Mouse (Mus musculus): ENCODE measurements around the gene Sf1.
A peak's percentile ranks its signal among the peaks of the same experiment; 100 is the strongest.

Gene Sf1

DNA sequence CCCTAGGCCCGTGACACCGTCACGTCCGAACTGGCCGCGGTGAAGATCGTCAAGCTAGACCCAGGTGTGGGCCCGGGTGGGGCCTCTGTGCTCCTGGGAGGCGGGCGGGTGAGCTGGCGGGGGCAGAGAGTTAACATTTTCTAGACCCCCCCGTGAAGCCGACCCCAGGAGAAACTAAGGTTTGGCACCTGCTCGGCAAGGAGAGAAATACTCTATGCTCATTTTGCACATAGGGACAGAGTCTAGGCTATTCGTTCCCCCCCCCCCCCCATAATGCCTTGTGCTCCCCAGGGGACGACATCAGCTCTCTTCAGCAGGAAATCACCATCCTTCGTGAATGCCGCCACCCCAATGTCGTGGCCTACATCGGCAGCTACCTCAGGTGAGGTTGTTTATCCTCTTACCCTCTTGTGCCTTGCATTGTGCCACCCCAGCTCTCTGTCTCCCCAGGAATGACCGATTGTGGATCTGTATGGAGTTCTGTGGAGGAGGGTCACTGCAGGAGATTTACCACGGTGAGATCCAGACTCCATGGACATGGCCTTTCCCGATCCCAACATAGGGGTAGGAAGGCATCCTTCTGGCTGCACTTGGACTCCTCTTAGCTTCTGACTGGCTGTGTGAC, 21.9 kb upstream of the Sf1 start:
- no peak for DNase-seq

DNA sequence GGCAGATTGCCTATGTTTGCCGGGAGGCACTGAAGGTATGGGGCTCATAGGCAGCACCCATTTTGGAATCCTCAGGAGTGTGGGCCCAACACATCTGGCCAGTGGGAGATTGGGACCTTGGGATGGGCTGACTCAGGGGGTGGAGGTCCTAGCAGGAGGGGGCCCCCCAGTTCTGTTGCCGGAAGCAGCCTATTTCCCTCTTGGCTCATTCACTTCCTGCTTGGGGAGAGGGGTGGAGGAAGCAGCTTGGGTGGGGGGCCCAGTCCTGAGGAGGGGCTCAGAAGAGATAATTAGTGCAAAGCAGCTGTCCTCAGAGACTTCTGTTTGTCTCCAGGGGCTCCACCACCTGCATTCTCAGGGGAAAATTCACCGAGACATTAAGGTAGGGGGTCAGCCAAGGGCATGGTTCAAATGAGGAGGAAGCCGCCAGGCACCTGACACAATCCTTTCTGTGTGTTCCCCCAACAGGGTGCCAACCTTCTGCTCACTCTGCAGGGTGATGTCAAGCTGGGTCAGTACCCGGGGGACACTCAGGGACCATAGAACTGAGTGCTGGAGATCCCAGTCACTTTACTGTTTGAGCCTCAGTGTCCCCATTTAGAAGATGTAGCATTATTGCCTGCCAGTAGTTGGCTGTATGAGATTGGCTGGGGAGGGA, 21.1 kb upstream of the Sf1 start:
- peak in 1 of 2 experiments; percentile 30 for DNase-seq

DNA sequence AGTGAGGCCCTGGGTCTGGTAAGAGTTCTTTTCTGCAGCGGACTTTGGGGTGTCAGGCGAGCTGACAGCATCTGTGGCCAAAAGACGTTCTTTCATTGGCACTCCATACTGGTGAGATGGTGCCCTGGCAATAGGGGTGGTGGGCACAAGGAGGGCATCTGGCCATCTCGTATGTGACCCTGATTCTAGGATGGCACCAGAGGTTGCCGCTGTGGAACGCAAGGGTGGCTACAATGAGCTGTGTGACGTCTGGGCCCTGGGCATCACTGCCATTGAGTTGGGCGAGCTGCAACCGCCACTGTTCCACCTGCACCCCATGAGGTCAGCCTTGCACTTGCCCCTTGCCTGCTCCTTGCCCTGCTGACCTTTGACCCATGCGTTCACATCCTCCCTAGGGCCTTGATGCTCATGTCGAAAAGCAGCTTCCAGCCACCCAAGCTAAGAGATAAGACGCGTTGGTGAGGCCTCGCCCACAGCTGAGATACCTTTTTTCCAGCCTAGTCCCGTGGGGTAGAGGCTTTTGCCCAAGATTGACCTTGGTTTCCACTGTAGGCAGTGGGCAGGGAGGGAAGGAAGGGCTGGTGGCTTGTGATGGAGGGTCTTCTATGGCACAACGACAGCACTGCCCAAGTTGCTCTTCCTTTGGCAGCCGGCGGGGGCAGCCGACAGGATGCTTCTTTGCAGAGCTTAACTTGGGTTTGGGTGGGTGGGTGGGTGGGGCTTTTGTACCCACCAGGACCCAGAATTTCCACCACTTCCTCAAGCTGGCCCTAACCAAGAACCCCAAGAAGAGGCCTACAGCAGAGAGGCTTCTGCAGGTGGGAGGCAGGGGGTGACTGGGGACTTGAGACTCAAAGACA, 20.2 kb upstream of the Sf1 start:
- DNase-seq, result peak in 1 of 2 experiments; percentile 22

DNA sequence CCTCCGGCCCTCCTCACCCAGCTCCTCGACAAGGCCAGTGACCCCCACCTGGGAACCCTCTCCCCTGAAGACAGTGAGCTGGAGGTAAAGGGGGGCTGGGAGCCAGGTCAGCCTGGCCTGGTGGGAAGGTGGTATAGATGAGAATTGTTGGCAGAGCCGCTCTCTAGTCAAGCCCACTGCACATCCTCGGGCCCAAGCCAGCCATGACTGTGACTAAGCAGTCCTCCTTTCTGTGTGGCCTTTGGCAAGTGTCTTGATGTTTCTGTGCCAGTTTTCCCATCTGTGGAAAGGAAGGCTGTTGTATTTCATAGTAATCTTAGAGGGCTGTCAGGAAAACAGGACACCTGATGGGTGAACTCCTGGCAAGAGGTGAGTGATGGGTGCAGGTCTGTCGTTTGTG, 19.5 kb upstream of the Sf1 start:
- DNase-seq, result no peak

DNA sequence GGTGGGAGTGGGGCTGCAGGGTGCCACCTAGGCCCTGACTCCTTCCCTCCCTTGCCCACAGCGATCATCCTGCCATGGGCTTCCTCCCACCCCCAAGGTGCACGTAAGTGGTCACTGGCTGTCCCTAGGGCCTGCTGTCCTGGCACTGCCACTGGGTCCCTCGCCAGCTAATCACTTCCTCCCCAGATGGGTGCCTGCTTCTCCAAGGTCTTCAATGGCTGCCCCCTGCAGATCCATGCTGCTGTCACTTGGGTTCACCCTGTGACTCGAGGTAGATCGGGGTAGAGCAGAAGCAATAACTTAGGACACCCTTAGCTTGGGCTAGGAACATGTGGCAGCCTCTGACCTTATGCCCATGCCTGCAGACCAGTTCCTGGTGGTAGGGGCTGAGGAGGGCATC, 17.5 kb upstream of the Sf1 start:
- DNase-seq, result no peak

DNA sequence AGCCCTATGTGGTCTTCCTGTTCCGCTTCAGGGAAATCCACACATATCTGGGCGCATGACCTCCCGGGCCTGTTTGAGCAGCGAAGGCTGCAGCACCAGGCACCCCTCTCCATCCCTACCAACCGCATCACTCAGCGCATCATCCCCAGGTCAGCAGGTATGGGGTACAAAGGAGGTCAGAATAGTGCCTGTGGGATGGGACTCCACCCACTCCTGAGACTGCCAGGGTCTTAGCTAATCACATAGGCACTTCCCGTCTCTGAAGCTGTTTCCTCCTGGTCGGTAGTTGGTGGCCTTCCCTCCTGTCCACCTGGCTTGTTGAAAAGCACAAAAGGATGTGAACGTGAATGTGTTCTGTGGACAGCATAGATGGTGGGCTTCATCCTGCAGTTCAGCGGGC, 16.8 kb upstream of the Sf1 start:
- DNase-seq, result no peak

DNA sequence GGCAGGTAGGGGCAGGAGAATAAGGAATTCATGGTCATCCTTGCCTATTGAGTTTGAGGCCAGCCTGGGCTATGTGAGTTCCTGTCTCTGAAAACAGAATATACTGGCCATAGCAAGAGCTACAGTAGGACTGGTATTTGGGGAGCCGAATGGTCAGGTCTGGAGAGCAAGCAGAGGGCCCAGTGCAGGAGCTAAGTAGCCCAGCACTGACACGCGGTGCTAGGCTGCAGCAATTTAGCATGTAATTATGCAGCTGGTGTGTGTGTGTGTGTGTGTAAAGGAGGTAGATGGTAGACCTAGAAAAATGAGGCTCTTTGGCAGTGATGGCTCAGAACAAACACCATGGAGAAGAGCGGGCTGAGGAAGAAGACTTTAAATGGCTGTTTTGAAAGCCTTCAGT, 15.9 kb upstream of the Sf1 start:
- DNase-seq, result no peak

DNA sequence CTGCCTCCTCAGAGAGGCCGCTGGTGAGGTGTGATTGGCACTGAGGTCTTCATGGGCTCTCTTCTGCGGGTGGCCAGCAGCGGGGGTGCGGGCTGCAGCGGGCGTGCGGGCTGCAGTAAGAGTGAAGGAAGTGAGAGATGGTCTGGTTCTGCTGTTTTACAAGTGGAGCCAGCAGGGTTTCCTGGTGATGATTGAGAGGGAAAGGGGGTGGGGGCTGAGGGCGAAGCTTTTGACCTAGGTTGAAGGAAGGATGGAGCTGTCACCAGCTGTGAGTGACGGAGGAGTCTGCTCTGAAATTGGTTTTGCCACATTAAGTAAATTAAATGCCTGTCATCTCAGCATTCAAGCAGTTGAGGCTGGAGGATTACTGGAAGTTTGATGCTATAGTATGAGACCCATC, 14.8 kb upstream of the Sf1 start:
- DNase-seq, result no peak

DNA sequence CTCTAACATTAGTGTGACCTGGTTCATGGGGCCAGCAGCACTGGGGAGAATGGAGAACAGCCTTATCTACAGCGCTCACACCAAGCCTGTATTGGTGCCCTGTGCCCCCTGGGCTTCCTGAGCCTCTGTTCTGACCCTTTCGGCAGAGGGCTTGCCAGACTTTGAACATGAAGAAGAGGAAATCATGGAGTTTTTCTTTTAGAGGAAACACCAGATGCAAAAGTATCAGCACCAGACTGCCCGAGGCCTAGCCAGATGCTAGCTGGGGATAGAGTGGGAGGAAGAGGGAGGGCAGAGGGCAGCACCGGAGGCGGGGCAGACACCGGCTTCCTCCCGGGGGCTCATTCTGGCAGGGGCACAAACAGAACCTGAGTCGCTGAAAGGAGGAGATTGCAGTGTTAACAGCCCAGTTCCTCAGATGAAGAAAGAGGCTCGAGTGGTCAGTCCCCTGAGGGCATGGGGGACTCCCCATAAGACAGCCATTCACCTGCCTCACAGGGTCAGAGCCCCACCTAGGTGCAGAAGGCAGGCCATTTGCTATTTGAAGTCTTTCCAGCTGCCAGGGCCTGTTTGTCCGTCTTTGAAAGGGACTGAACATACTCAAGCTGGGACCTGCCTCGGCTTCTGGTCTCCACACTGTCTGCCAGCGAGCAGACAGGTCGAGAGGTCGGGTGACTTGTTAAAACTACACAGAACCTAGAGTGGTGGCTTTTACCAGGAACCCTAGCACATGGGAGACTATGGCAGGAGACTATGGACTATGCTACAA, 14.1 kb upstream of the Sf1 start:
- peak; percentile 55 to 64 for DNase-seq

DNA sequence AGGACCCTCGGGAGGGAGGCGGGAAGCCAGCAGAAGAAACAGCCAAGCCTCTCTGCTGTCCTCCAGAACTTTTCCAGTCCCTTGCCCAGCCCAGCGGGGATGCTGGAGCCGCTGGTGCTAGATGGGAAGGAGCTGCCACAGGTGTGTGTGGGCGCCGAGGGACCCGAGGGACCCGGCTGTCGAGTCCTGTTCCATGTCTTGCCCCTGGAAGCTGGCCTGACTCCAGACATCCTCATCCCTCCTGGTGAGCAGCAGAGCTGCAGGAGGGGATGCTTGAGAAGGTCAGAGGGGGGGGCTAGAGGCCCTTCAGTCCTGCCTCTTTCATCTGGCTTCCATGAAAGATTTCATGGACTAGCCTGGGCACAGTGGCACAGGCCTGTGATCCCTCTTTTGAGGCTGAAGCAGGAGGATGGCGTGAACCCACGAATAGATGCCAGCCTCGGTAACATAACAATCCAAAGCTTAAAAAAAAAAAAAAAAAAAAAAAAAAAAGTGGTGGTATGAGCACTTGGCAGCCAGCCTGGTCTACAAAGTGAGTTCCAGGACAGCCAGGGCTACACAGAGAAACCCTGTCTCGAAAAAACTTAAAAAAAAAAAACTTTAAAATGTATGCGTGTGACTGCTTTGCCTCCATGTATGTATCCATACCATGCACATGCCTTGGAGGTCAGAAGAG, 11.9 kb upstream of the Sf1 start:
- DNase-seq, result no peak

DNA sequence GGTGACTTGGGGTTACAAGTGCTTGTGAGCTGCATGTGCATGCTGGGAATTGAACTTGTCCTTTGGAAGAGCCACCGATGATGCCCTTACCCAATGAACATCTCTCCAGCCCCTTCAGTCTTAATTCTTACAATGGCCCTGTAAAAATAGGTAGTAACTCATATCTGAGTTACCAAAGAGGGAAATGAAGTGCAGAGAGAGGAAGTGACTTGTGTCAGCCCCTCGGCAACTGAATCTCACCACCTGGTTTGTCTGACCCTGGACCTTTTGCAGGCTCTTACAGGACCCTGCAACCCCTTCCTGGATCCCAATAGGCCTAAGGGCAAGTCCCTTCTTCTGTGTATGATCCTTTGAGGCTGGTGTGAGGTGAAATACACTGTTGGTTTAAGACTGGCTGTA, 11.4 kb upstream of the Sf1 start:
- no peak for DNase-seq

DNA sequence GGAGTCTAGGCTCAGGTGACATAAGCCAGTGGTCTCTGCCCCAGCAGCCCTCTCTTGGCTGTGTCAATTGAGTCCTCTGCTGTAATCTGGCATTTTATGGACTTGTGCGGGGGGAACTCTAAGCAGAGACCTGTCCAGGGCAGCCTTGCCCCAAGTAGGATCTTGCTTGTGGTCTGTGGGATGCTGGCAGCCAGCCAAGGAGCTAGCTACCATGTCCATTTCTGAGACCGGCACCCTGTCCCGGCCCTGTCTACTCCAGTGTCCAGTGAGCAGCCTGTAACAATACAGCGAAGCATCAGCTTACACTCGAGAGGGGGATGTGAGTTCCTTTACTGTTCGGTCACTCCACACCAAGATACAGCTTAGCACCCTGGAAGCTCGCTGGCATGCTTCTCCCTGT, 9.5 kb upstream of the Sf1 start:
- no peak for DNase-seq

DNA sequence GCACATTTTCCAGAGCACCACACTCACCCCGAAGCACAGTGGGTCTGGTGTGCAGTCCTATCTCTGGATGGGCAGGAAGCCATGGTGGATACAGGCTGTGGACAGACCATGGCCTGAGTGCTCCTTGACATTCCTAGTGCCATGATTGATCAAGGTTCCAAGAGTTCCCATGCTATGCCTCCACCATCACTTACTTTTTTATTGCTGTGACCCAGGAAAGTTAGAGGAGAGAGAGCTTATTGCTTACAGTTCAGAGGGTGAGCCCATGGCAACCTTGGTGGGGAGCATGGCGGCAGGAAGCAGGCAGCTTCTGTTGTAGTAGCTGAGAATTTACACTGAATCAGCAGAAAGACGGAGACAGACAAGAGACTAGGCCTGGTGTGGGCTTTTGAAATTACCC, 2.2 kb upstream of the Sf1 start:
- no peak for DNase-seq

DNA sequence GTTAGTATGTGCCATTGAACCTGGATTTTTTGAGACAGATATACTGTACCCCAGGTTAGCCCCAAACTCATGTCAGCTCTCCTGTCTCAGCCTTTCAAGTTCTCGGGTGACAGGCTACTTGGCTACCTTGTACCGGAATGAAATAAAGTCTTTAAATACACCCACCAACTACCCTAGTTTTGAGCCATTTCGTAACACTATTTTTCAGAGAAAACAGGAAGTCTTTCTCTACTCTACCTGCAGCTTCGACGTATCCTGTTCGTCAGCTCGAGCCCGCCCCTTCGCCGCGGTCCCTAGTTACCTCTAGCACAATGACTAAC, 439 bp upstream of the Sf1 start:
- no peak for DNase-seq

DNA sequence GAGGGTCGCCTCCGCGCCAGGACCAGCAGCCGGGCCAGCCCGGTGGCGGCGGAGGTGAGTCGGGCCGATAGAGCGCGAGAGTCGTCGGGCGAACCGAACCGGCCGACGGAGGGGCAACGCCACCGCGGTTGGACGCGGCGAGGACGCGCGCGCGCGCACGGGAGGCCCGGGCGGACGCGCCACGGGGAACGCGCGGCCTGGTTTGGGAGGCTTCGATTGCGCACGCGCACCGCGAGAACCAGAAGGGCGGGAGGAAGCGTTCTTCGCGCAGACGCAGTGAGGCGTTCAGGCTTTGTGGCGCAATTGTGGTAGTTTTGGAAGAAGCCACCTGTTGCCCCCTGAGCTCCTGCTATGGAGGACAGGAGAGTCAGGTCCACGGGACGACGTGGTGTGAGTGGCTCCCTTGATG, 831 bp downstream of the Sf1 start:
- DNase-seq, result peak; percentile 91 to 95

DNA sequence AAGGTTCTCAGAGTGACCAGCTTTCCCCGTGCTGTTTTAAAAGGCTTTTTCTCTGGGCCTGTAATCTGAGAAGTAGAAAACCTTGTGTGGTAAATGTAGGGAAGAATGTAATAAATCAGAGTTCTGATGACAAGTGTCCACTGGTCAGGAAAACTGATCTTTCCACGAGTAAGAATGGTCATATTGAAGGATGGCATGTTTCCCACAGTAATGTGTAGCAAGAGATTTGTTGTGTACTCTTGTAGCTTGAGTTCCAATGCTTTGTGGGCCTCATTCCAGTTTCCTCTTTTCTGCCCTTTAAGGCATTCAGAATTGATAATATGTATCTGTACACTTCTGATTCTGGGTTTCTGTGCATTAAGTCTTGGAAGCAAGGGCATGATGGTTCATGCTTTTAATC, 1.4 kb downstream of the Sf1 start:
- no peak for DNase-seq

DNA sequence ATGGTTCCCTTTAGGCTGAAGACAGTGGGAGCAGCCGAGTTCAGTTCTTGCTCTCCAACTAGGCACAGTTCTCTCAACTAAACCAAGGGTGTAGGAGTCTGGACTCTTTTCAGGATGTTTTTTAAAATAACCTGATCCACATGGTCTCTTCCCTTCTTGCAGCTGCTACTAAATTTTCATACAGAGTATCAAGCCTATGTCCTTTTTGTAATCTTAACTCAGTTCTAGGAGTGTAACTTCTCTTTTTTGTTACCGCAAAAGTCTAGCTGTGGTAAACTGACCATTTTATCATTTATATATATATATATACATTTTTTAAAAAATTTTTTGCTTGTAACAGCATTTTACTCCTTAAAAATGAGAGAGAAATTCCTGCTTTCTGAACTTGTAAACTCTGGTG, 6.7 kb downstream of the Sf1 start:
- DNase-seq, result no peak

DNA sequence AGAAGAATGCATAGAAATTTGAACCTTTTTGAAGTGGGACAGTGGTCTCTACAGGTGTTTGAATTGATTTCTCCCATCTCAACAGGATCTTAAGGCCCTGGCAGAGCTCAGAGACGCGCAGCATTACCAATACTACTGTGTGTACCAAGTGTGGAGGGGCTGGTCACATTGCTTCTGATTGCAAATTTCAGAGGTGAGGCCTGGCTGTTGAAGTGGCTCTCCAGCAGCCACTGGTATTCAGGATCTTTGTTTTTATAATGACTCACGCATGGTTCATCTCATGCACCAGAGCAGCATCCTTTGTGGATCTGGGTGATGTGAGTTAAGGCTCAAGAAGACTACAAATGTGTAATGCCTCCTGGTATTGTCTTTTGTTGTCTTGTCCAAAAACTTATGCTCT, 8.9 kb downstream of the Sf1 start:
- no peak for DNase-seq

DNA sequence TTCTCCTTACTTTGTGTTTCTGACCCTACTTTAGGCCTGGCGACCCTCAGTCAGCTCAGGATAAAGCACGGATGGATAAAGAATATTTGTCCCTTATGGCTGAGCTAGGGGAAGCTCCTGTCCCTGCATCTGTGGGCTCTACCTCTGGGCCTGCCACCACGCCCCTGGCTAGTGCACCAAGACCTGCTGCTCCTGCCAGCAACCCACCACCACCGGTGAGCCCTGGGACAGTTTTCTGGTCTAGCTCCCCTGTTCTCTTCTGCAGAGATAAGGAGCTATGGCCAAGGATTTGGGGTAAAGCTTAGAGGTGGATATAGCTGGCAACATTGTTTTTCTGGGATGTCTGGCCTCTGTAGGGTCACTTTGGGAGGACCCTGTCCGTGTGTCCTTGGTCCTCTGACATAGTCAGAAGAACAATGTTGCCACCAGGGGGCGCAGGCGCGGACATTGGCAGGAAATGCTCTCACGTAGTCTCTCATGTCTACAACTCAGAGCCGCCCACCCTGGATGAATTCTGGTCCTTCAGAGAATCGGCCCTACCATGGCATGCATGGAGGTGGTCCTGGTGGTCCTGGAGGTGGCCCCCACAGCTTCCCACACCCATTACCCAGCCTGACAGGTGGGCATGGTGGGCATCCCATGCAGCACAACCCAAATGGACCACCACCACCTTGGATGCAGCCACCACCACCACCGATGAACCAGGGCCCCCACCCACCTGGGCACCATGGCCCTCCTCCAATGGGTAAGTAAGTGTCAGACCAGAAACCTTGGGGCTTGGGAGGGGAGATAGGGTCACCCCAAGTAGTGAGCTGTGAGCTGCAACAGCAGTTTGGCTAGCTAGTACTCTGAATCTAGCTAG, 10.3 kb downstream of the Sf1 start:
- peak; percentile 75 to 95 for DNase-seq

DNA sequence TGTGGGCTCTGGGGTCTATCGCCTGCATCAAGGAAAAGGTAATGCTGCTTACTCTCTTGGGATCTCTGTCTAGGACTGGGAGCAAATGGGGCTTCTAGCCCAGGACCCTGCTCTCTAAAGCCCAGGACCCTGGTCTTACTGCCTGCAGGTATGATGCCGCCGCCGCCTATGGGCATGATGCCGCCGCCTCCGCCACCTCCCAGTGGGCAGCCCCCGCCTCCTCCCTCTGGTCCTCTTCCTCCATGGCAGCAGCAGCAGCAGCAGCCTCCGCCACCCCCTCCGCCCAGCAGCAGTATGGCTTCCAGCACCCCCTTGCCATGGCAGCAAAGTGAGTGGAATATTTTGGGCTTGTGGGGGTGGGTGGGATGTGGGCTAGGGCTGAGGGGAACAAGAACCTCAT, 11.1 kb downstream of the Sf1 start:
- DNase-seq, result no peak

DNA sequence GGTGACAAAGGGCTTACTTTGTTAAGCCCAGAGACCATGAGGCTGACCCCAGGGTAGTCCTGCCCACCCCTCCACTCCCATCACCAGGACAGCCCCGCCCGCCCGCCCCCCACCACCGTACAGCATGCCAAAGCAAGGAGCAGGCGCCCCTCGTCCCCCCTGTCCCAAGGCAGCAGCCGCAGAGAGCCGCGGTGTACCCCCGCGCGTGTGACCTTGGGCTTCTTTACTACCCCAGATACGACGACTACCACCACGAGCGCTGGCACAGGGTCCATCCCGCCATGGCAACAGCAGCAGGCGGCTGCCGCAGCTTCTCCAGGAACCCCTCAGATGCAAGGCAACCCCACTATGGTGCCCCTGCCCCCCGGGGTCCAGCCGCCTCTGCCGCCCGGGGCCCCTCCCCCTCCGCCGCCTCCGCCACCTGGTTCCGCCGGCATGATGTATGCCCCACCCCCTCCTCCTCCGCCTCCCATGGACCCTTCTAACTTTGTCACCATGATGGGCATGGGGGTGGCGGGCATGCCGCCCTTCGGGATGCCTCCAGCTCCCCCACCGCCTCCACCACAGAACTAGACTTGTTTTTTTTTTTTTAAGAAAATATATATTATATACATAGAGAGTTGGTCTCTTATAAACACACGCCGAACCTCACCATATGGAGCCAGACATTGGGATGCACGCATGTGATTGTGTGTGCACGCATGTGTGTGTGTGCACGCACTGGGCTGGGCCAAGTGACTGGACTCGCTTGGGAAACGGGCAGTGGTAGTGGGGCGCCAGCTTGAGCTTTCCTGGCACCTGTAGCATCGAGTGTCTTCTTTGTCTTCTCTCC, 12.1 kb downstream of the Sf1 start:
- DNase-seq, result no peak

Measured in kidney, postnatal 36 days (tissue).